Mouse (Mus musculus) E14TG2a.4 (cell line): ENCODE measurements around the gene Uggt1.

ENCODE experiments used
- CTCF ChIP-seq: conservative IDR thresholded peaks from 2 replicates; pipeline ENCODE4 v1.5.1; 2014; ENCODE audit warnings: low read length
- POU5F1 ChIP-seq: IDR thresholded peaks from 2 replicates; pipeline ENCODE4 v1.6.1; 2014; ENCODE audit warnings: low read length, borderline replicate concordance

DNA sequence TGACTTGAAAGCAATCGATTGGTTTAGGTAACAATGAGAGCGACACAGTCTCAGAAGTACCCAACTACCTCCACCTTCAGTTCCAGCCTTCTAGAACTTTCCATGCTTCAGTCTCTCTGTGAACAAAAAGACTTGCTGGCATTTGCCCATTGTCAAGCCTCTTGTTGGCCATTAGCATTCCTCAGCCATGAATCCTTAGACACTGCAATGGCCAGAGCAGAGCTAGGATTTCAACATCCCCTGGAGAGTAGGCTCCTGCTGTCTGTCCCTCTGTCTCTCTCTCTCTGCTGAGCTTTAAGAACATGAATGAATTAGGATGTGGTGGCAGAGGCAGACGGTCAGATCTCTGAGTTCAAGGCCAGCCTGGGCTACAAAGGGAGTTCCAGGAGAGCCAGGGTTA lies 36.4 kb upstream of the Uggt1 start:
- TF ChIP-seq POU5F1 (no peak), CTCF (no peak)
